Mouse (Mus musculus) kidney, embryonic 14.5 days (tissue): ENCODE data around the gene Adgrf5. TPM values are rescaled to one million over a fixed set of nuclear protein-coding genes. Genes with fewer than 3 reads are reported as not detected.
A peak's percentile ranks its signal among the peaks of the same experiment; 100 is the strongest.

Experiments
- ATAC-seq: fragments of 200-750 bp; cut with Nextera tagmentation; 2 replicates; pipeline ENCODE4 v1.8.0; 2017; ENCODE audit warnings: moderate number of reproducible peaks, mild to moderate bottlenecking, moderate TSS enrichment, moderate library complexity; ENCODE audit not compliant: low FRiP score, low TSS enrichment
- H3K27ac ChIP-seq: fragments of 300-500 bp; sonication (generic); 2 replicates; pipeline ENCODE4 v1.5.1; 2014; ENCODE audit warnings: low read depth, mild to moderate bottlenecking, low read length, moderate library complexity, mixed read lengths
- H3K27me3 ChIP-seq: fragments of 300-500 bp; sonication (generic); 2 replicates; pipeline ENCODE4 v1.6.1; 2014; ENCODE audit warnings: mild to moderate bottlenecking, low read length; ENCODE audit not compliant: control insufficient read depth, insufficient read depth
- H3K36me3 ChIP-seq: fragments of 300-500 bp; sonication (generic); 2 replicates; pipeline ENCODE4 v1.6.1; 2014; ENCODE audit warnings: low read length, mixed read lengths; ENCODE audit not compliant: control insufficient read depth, insufficient read depth
- H3K4me1 ChIP-seq: fragments of 300-500 bp; sonication (generic); 2 replicates; pipeline ENCODE4 v1.6.1; 2014; ENCODE audit warnings: low read length, mixed read lengths; ENCODE audit not compliant: control insufficient read depth, insufficient read depth
- H3K4me2 ChIP-seq: fragments of 300-500 bp; sonication (generic); replicated peaks from 2 replicates; pipeline ENCODE4 v1.6.1; 2014; ENCODE audit warnings: low read depth, mild to moderate bottlenecking, low read length
- H3K4me3 ChIP-seq: fragments of 300-500 bp; sonication (generic); 2 replicates; pipeline ENCODE4 v1.5.1; 2014; ENCODE audit warnings: mild to moderate bottlenecking, low read length
- H3K9ac ChIP-seq: fragments of 300-500 bp; sonication (generic); 2 replicates; pipeline ENCODE4 v1.6.1; 2014; ENCODE audit warnings: low read depth, mild to moderate bottlenecking, low read length, moderate library complexity
- H3K9me3 ChIP-seq: fragments of 300-500 bp; sonication (generic); 2 replicates; pipeline ENCODE4 v1.6.1; 2016; ENCODE audit warnings: low read length; ENCODE audit not compliant: control insufficient read depth
- WGBS: fragments of 180-500 bp; shearing (Covaris S2); extraction: QIAGEN DNeasy Blood & Tissue Kit; methylation state at CpG from one replicate; pipeline ENCODE4 v1.1.7; 2014; 5-methylcytosine and 5-hydroxymethylcytosine counted together
- polyA plus RNA-seq: library from polyadenylated mRNA; unstranded; fragments of >200 nt; fragmentation: Nextera tagmentation; extraction: Ambion mirVana; gene quantifications from 2 replicates; pipeline ENCODE4 v1.2.1, GENCODE M21; 2014

Gene Adgrf5
- polyA plus RNA-seq, 1 experiment from 2014 or later: 16.2 TPM

DNA sequence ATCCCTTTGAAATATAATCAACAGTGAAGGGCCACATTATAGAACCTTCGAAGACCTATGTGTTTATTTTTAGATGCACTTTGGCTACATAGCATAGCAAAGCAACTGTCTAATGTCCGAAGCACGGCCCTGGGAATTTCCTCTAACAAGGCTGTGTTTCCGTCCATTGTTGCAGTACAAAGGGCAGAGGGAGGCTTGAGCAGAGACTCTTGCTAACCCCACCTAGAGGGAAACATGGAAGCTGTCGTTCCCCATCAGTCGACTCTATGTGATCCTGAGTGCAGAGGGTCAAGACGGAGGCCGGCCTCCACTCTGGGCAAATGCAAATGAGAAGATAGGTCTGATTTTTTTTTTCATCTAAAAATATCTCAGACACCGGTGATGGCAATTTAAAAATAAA lies 6.2 kb downstream of the Adgrf5 start:
- ATAC-seq: no peak
- H3K9me3 ChIP-seq: no peaks in the 10 kb centered on the region
- WGBS: 63% methylated on average over 9 of the region's 9 CpGs
- no peaks in the 10 kb centered on the region for H3K36me3 ChIP-seq
- no peak overlapping the region for H3K9ac ChIP-seq
- no peak overlapping the region for H3K27ac ChIP-seq
- peaks cover 9% of the 10 kb centered on the region; the same call in 1 of the 2 replicates for H3K4me1 ChIP-seq
- no peak overlapping the region for H3K4me2 ChIP-seq
- H3K27me3 ChIP-seq: no peaks in the 10 kb centered on the region
- no peak overlapping the region for H3K4me3 ChIP-seq

GRCm38 (mm10) chr17:43368171-43368576 lies 7.9 kb downstream of the Adgrf5 start:
- H3K9me3 ChIP-seq: no peaks in the 10 kb centered on the region
- H3K36me3 ChIP-seq: no peaks in the 10 kb centered on the region
- WGBS: 53% methylated on average over 5 of the region's 5 CpGs
- 0 out of 2 replicates have a peak, but pooled peaks cover 3% of the 10 kb centered on the region for H3K4me1 ChIP-seq
- no peak for ATAC-seq
- no peak overlapping the region for H3K4me2 ChIP-seq
- no peak overlapping the region; the same call in 1 of the 2 replicates for H3K27ac ChIP-seq
- no peak overlapping the region for H3K9ac ChIP-seq
- H3K27me3 ChIP-seq: no peaks in the 10 kb centered on the region
- no peak overlapping the region for H3K4me3 ChIP-seq

- no peak overlapping the region for H3K4me2 ChIP-seq
- no peak for ATAC-seq
- no peaks in the 10 kb centered on the region for H3K36me3 ChIP-seq
- H3K9ac ChIP-seq: no peak overlapping the region
- H3K4me1 ChIP-seq: no peaks in the 10 kb centered on the region
- WGBS: 71% methylated on average over 4 of the region's 4 CpGs
- no peaks in the 10 kb centered on the region for H3K9me3 ChIP-seq
- no peak overlapping the region for H3K4me3 ChIP-seq
- H3K27ac ChIP-seq: no peak overlapping the region
- no peaks in the 10 kb centered on the region for H3K27me3 ChIP-seq
Observed at GRCm38 (mm10) chr17:43372604-43373003, 12.4 kb downstream of the Adgrf5 start.

- ATAC-seq: no peak
- no peak overlapping the region for H3K4me3 ChIP-seq
- H3K4me2 ChIP-seq: no peak overlapping the region
- no peaks in the 10 kb centered on the region for H3K36me3 ChIP-seq
- H3K9ac ChIP-seq: no peak overlapping the region
- 60% methylated on average over 4 of the region's 4 CpGs for WGBS
- H3K4me1 ChIP-seq: no peaks in the 10 kb centered on the region
- no peaks in the 10 kb centered on the region for H3K27me3 ChIP-seq
- no peak overlapping the region; the same call in 1 of the 2 replicates for H3K27ac ChIP-seq
- no peaks in the 10 kb centered on the region for H3K9me3 ChIP-seq
Observed at GRCm38 (mm10) chr17:43374020-43374419, 13.8 kb downstream of the Adgrf5 start.

DNA sequence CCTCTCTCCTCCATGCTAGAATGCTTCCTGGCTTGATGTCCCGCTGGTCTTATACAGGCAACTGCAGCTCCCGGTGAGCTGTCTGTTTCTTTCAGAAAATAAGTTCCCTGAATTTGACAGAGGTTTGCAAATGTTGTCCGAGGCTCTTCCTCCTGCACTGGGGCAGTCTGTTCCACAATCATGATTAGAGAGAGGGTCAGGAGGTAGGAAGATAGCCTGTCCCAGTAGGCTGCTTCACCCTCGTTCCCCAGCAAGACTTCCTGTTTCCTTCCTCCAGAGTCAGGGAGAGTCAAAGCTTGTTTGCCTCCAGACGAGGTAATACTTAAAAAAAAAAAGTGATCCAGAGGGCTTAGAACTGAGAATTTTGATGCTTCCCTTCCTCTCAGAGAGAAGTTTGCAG lies 16.3 kb downstream of the Adgrf5 start:
- WGBS: 48% methylated on average over 5 of the region's 5 CpGs
- no peaks in the 10 kb centered on the region for H3K36me3 ChIP-seq
- no peak overlapping the region for H3K9ac ChIP-seq
- H3K4me2 ChIP-seq: no peak overlapping the region
- H3K4me3 ChIP-seq: no peak overlapping the region
- no peaks in the 10 kb centered on the region for H3K4me1 ChIP-seq
- H3K9me3 ChIP-seq: no peaks in the 10 kb centered on the region
- H3K27me3 ChIP-seq: no peaks in the 10 kb centered on the region
- no peak for ATAC-seq
- no peak overlapping the region for H3K27ac ChIP-seq

- Histone ChIP-seq H3K27me3 (no peaks in the 10 kb centered on the region), H3K9me3 (no peaks in the 10 kb centered on the region), H3K4me2 (no peak overlapping the region), H3K9ac (no peak overlapping the region), H3K4me3 (no peak overlapping the region), H3K27ac (no peak overlapping the region), H3K36me3 (no peaks in the 10 kb centered on the region), H3K4me1 (no peaks in the 10 kb centered on the region)
- 77% methylated on average over 5 of the region's 5 CpGs for WGBS
- no peak for ATAC-seq
Observed at GRCm38 (mm10) chr17:43378703-43379102, 18.5 kb downstream of the Adgrf5 start.

GRCm38 (mm10) chr17:43386331-43386730 lies 26.1 kb downstream of the Adgrf5 start:
- no peak overlapping the region for H3K4me2 ChIP-seq
- H3K27ac ChIP-seq: no peak overlapping the region
- no peaks in the 10 kb centered on the region for H3K36me3 ChIP-seq
- no peak overlapping the region for H3K9ac ChIP-seq
- no peak for ATAC-seq
- 82% methylated on average over 5 of the region's 5 CpGs for whole genome bisulfite sequencing
- H3K4me3 ChIP-seq: no peak overlapping the region
- no peaks in the 10 kb centered on the region for H3K9me3 ChIP-seq
- H3K27me3 ChIP-seq: no peaks in the 10 kb centered on the region
- 0 out of 2 replicates have a peak, but pooled peaks cover 3% of the 10 kb centered on the region for H3K4me1 ChIP-seq

DNA sequence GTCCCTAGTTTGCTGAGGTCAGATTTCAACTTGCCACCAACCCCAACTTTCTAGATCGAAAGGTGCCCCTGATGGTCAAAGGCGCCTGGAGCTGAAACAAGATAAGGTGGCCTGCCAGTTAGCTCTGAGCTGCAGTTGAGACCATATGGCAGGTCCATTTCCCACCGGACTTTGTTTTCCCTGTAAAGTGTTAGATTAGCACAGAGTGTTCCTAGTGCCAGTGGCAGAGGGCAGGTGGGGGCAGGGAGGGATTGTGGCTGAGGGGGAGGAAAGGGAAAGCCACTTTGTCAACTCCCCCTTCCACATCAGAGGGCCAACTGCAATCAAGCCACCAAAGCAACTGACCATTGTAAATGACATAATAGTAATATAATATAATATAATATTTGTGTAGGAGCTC lies 26.9 kb downstream of the Adgrf5 start:
- WGBS: 25% methylated on average over 3 of the region's 3 CpGs
- no peak overlapping the region for H3K9ac ChIP-seq
- no peaks in the 10 kb centered on the region for H3K27me3 ChIP-seq
- H3K4me3 ChIP-seq: no peak overlapping the region
- H3K36me3 ChIP-seq: no peaks in the 10 kb centered on the region
- H3K9me3 ChIP-seq: no peaks in the 10 kb centered on the region
- 0 out of 2 replicates have a peak, but pooled peaks cover 3% of the 10 kb centered on the region for H3K4me1 ChIP-seq
- ATAC-seq: no peak
- H3K4me2 ChIP-seq: no peak overlapping the region
- no peak overlapping the region for H3K27ac ChIP-seq

- H3K4me2 ChIP-seq: 0 out of 2 replicates have a peak overlapping the region, but pooled peaks have one; percentile 15
- H3K9ac ChIP-seq: no peak overlapping the region
- WGBS: 72% methylated on average over 11 of the region's 11 CpGs
Observed at GRCm38 (mm10) chr17:43389256-43389655, 29.0 kb downstream of the Adgrf5 start.

More at GRCm38 (mm10) chr17:43389256-43389655, 29.0 kb downstream of the Adgrf5 start:
- Histone ChIP-seq H3K36me3 (no peaks in the 10 kb centered on the region), H3K27ac (no peak overlapping the region), H3K27me3 (no peaks in the 10 kb centered on the region), H3K9me3 (no peaks in the 10 kb centered on the region), H3K4me1 (0 out of 2 replicates have a peak, but pooled peaks cover 3% of the 10 kb centered on the region), H3K4me3 (no peak overlapping the region)
- no peak for ATAC-seq
